Mouse (Mus musculus): ENCODE measurements around the gene 9530077C05Rik.

GRCm38 (mm10) chr9:22419877-22420276 lies 8.6 kb downstream of the 9530077C05Rik start:
- TF ChIP-seq POLR2A (IDR thresholded peaks at IDR 0.05; ENCODE audit: insufficient read depth, low read depth, low read length), result no peak
- TF ChIP-seq CTCF (IDR thresholded peaks at IDR 0.05; ENCODE audit: insufficient read depth, low read depth, low read length), result no peak
